Mouse (Mus musculus) embryo, embryonic 9.5 days (tissue): ENCODE measurements around the gene Ube2z.
A peak's percentile ranks its signal among the peaks of the same experiment; 100 is the strongest.

Experiments used
- DNase-seq: peaks from one replicate; pipeline ENCODE4 v3.0.0-alpha.2; 2017; ENCODE audit errors: extremely low spot score

Gene Ube2z

DNA sequence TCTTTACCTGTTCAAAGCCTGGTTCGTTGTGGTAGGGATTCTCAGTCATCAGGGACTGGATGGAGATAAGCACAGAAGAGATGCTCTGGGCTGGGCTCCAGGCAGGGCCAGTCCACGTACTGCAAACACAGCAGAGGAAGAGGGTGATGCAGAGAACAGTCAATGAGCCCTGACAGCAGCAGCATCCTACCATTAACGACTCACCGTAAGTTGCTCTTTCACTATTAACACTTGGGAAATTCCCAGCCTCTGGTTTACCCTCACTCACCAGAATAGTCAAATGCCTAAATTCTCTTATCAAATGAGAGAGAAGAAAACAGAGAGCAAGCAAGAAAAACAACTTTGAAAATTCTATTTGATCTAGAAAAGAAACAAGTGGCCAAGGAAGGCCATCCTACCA lies 6.9 kb downstream of the Ube2z start:
- DNase-seq: no peak

DNA sequence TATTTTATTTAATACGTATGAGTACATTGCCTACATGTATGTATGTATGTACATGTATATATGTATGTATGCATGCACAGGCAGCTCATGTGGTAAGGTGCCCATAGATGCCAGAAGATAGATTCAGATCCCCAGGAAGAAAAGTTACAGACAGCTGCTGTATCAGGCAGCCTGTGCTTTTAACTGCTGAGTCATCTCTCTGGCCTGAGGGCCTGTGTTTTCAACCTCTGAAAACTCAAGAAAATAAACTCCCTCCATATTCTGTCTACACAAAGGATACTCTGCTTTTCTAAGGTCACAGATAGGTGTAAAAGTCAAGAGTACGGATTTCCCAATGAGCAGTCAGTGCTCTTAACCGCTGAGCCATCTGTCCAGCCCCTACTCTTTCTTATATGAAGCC lies 14.3 kb downstream of the Ube2z start:
- DNase-seq: no peak

DNA sequence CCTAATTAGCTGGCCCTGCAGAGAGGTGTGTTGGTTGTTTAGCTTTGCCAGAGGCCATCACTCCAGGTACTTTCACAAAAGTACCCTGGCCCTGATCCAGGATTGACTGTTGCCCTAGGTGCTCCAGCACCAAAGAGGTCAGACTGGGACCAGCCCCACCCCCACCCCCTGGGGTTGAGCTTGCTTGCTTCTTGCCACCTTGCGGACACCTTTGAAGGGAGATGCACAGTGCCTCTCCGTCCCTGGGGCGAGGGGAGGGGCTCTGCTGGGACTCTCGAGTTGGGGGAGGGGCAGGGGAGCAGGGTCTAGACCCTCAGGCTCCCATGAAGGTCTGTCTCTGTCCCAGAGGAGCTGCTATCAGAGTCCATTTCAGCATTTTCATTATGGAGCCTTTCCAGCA lies 15.2 kb downstream of the Ube2z start:
- DNase-seq: no peak

DNA sequence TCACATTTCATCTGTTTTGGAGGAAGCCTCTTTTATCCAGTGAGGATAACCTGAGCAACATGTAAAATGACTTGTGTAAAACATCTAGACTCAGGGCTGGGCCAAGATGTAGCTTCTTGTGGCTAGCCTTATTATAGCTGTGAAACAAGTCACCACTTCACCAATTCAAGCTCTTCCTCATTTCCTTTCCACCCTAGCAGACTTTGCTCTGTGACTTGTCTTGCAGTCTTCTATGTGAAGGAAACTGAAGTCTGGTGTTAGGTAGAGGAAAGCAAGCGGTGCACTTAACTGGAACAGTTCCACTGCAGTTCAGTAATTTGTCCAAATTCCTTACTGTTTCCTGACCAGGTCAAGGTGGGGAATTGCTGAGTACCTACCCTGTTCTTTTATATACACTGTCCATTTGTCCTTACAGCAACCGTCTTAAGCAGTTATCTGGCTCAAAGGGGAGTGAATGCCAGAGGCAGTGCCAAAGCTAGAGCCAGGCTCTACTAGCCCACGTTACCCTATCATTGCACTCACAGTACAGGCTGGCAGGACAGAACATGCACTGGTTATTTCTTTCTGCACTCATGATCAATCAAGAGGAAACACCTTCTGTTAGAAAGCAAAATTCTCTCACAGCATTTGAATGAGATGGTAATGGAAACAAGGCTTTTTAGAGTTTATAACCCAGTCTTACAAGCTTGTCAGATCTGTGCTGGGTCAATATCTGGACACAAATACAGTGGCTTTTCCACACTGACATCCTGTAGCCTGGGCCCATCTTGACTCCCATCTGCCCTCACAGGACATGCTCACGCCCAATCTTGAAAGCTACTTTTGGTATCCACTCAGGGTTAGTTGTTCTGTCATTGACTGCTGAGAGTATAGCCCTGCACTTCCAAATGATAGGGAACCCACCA lies 17.5 kb downstream of the Ube2z start:
- DNase-seq: no peak

DNA sequence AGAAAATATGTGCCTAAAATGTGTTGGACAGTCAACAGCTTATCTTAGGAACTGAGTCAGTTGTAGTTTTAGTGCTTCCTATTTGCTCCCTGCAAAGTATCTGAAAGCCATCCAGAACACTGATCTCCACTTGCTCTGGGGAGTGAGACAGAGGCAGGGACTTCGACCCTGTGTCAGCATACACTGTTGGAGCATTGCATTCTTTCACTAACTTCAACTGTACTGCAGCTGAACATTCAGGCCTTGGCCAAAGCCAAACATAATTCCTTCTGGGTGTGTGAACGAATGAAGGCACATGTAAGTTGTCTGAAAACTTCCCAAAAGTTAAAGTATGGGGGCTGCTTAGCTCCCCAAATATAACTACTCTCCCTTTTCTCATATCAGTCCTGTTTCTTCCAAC lies 18.4 kb downstream of the Ube2z start:
- DNase-seq: no peak

DNA sequence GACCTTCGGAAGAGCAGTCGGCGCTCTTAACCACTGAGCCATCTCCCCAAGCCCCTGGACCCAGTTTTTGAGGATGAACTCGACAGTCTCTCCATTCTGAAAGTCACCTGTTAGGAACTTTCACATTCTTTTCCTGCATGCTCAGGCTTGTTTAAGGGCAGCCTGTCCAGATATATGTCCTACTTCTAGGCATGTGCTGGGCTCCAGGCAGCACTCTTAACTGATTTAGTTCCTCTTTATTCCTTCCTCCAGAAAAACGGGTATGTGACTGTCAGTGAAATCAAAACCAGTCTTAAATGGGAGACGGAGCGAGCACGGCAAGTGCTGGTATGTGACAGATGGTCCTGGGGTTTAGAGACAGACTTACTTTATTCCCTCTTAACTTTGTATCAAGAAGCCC lies 19.2 kb downstream of the Ube2z start:
- no peak for DNase-seq

DNA sequence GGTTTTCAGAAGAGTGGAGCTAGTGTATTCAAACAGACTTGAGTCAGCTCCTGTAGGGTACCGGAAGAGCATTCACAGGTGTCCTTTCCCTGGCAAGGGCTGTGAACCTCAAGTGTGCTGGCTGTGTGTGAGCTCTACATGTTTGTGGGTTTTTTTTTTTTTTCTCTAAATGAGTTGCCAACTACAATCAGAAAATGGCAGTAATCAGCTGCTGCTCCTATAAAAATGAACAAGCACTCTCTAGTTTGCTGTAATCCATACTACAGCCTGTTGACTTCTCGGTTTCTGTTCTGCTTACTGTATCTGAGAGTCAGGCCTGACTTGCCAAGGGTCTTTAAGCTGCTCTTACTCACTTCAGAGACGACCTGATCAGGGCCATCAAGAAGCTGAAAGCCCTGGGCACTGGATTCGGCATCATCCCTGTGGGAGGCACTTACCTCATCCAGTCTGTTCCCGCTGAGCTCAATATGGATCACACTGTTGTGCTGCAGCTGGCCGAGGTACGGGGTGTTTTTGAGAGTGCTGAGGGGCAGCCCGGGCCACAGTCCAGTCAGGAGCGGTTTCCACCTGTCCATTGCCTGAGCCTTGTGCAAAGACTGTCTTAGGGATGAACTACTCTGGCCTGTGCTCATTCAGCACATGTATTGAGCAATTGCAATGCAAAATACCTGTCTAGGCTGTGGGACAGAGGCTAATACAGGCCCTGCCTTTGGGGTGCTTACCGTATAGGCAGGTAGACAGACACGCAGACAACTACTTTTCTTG lies 20.2 kb downstream of the Ube2z start:
- DNase-seq: no peak

DNA sequence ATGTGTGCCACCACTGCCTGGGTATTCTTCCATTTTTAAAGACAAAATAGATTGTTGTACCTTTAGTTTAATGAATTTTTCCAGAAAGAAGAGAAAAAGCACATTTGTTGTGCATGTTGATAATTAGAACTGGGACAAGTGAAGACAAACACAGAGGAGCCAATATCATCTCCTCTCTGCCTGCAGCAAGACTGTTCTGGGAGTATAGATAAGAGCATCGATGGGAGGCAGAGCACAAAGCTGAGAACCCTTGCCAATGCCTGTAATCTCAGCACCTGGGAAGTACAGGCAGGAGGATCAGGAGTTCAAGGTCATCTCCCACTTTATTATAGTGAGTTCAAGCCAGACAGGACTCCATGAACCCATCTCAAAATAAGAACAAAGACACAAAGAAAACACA lies 26.6 kb downstream of the Ube2z start:
- no peak for DNase-seq

DNA sequence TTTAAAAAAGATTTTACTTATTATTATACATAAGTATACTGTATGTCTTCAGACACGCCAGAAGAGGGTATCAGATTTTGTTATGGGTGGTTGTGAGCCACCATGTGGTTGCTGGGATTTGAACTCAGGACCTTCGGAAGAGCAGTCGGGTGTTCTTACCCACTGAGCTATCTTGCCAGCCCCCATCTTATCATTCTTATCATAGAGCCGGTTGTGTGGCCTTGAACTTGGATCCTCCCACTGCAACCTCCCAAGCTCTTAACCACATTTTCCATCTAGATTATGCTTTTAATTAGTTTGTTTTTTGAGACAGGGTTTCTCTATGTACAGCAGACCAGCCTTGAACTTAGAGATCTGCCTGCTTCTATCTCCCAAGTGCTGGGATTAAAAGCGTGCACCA lies 27.7 kb downstream of the Ube2z start:
- DNase-seq: no peak

DNA sequence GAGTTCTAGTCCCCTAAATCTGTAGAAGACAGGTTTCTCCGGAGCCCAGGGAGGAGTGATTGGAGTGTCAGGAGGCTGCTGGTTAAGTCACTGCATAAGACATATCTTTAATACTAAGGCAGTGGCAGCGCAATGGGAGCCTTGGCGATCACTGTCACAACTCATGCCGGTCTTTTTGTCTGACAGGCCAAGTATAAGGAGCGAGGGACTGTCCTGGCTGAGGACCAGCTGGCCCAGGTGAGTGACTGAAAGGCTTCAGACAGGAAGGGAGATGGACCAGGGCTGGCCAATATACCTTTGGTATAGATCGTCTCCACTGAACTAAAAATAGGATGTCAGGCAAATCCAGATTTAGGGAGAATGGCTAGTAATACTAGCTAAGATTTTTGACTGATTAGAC lies 30.1 kb downstream of the Ube2z start:
- no peak for DNase-seq

DNA sequence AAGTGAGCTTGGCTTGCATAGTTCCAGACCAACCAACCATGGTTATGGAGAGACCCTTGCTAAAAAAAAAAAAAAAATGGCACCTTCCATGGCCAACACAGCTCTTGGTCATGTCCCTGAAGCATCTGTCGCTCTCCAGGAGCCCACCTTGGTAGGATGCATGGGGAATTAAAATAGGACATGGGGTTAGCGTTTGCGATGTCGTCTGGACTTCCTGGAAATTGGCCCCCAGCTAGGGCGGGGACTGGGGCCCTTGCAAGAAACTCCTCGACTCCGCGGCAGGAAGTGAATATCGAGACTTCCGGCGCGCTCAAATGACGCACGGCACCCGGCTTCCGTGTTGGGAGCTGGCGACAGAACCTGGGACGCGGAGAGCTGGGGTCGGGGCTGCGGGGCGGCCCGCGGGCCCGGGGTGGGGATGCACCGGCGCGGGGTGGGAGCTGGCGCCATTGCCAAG lies 30.6 kb downstream of the Ube2z start, which contains the start of gene Snf8:
Gene Snf8 (plus strand): TSS at position 290 of the 457 bp plus-strand sequence.
- peak; percentile 97 for DNase-seq

DNA sequence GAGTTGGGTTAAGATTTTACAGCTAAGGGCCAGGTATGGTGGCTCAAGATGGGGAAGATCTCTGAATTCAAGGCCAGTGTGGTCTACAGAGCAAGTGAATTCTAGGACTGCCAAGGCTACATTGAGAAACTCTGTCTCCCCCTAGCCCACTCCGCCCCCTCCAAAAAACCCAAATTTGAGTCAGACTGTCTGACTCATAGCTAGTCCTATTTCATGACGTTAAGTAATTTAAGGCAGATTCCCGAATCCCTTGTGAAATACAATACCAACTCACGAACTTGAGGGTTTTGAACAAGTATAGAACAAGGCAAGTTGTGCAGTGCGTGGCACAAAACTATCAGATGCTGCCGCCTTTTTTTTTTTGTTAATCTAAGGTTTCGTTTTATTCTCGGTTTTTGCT lies 31.1 kb downstream of the Ube2z start:
- DNase-seq: no peak

DNA sequence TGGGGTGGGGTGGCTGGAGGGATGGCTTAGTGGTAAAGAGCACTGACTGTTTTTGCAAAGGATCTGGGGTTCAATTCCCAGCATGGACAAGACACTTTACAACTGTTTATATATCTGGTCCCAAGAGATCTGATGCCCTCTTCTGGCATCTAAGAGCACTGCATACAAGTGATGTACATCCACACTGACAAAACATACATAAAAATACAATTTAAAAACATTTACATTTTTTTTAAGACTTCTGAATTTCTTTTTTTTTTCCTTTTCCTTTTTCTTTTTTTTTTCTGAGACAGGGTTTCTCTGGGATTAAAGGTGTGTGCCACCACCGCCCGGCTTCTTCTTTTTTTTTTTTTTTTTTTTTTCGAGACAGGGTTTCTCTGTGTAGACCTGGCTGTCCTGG lies 31.9 kb downstream of the Ube2z start:
- DNase-seq: no peak

DNA sequence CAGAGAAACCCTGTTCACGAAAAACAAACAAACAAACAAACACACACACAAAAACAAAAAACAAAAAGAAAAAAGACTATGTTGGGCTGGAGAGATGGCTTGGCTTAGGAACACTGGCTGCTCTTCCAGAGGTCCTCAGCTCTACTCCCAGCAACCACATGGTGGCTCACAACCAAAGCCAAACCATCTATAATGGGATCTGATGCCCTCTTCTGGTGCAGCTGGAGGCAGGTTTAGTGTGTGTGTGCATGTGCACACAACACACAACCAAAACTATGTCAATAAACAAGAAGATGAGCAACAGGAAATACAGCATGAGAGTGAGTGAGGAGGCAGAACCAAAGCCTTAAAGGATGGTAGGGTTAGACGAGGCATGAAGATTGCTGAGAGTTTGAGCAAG lies 33.5 kb downstream of the Ube2z start:
- DNase-seq: no peak

DNA sequence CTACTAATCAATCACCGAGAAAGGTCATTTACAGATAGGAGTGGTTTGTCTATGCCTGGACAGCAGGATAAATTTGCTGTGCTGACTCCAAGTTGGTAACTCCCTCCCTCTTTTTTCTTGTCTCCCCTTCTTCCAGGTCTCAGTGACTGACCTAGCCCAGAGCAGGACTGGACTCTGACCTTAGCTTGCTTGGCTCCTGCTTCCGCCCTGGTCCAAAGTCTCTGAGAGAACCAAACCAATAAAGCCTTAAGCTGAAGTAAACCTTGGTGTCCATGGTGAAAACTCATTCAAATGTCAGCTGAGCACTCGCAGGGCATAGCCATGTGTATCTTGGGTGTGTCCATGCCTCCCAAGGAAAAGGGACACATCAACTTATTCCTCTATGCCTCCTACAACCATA lies 34.6 kb downstream of the Ube2z start:
- DNase-seq: no peak

DNA sequence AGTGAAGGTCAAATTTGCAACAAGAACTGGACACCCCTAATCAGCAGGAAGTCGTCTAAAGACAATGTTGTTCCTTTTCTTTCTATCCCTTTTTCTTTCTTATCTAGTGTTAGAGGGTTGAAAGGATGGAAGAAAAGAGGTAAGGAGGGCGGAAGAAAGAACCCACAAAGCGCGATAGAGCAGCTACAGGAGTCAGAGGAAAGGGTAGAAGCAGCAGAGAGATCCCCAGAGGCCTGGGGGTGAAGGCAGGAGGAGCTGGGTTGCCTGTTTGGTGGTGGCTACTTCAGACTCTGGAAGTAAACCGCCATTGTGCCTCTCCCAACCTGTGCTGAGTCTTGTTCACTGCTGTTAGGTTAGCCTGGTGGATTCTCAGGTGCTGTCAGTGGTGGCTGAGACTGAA lies 37.1 kb downstream of the Ube2z start:
- no peak for DNase-seq

DNA sequence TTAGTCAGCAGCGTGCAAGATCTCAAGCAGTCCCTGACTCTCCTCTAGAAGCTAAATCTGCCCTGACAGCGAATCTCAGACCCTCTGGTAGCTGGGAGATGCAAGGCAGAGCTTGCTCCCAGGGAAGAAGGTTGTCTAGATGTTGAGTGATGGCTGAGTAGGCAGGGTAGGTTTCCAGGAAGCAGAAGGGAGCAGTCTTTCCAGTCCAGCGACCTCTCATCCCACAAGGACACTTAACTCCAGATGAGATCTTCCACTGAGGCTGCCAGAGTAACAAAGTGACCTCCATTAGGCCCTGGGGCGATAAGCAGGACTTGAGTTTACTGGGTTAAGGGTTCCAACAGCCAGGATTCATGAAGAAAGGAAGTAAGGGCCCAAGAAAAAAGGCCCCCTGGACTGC lies 44.6 kb downstream of the Ube2z start:
- no peak for DNase-seq

DNA sequence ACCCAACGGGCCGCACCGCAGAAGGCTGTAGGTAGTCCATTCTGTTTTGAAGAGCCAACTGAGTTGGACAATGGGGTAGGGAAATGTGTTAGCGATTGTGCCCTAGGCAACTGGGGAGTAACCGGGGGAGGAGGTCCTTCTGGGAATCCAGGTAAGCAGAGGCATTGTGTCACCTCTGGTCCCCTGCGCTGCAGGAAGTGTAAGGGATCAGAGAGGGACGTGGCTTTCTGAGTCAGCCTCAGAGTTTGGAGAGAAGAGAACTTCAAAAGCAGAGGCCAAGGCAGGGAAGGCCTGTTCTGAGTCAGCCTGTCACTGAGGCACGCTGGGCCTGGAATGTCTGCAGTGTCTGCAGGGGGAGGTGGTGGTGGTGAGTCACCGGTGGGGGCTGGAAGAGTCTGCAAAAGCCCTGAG lies 47.2 kb downstream of the Ube2z start:
- peak; percentile 28 for DNase-seq

DNA sequence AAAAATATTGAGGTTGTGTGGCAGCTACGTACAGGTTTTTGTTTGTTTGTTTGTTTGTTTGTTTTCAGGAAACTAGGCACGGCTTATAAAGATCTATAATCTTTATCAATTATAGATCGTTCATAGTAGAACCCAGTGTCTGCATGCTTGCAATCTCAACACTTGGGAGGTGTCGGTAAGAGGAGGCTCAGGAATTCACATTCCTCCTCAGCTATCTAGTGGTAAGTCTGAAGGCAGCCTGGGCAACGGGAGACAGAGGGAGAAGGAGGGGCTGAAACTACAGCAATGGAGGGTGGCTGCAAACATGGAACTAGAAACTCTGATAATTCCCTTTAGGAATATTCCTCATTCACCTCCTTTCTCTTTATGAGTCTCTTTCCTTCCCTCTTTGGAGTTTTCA lies 49.8 kb downstream of the Ube2z start:
- no peak for DNase-seq

DNA sequence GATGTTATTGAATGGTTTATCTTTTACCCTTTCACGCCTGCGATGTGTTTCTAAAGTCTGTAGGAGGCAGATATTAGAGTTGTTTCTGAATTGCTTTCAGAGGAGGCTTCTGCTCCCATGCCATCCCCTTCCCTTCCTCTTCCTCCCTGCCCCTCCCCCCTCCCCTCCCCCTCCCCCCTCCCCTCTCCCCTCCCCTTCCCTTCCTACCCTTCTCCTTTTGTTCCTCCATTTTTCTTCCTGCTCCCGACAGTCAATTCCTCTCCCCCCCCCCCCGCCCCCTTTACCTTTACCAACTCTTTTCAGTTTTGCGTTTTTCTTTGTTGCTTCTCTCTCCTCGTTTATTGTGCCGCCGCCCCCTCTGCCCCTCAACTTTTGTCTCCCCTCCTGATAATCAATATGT lies 53.2 kb downstream of the Ube2z start:
- DNase-seq: peak; percentile 63

DNA sequence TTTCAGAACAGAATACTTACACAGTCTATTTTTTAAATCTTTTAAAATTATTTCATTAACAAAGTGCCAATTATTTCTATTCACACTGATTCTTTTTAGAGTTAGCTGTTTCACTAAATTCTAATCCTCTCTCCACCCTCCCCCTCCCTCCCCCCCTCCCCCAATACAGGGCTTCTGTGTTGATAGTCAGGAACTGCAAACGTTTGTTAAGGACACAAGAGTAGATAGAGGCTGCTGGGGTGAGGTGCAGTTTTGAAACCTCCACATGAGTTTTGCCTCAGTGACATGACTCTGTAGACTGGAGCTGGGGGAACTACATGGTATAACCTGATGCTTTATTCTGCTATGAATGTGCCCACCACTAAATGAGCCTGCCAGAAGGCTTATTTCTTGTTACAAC lies 56.4 kb downstream of the Ube2z start:
- DNase-seq: peak; percentile 37

DNA sequence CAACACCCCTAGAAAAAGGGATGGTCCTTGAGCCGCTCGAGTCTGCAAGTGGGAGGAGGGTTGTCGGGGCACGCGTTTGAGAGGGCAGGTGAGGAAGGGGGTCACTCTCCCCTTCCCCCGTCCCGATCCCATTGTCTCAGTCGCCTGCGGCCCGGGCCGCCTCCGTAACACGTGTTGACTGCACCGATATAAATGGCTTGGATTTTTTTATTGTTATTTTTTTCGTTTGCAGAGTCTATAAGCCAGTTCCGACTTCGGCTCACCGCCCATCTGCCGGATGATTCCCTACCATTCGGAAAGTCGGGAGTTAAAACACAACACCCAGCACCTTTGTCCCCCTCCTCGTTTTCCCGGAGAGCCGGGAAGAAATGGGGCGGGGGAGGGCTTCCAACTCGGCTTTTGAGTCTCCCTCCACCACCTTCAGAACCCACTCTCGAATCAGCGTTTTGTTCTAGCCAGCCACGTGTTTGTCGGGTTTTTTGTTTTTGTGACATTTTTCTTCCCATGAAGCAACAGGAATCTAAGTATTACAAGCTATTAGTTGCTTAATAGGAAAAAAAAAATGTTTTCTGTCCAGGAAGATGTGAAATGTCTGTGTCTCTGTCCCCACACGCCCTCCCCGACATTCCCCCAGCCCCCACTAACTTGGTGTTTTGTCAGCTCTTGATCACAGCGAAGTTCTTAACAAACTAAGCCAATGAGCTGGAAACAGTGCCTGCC lies 57.5 kb downstream of the Ube2z start:
- peak; percentile 76 for DNase-seq
